Mouse (Mus musculus): ENCODE measurements around the gene Tpsg1. TPM values are rescaled to one million over a fixed set of nuclear protein-coding genes. Genes with fewer than 3 reads are reported as not detected.

Gene Tpsg1
- total RNA-seq, 2 experiments from 2014 or later = not detected

DNA sequence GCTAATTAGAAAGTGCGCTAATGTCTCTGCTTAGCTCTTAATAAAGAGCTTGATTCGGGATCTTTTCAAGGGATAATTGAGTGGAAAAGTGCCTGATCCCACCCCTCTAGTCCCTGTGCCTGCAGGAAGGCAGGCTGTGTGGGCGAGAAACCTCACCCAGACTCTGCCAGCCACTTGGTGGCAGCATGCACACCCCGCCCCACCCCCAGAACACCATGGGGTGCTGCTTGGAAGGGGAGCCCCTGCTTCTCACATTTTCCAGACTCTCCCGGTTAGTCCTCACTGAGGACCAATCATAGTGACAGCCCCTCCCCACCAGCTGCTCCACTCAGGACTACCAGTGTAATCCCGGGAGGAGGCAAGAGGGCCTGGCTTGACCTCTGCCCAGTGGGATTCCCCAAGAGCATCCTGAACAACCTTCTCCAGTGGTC is 37.0 kb downstream of the Tpsg1 start:
- no peak for DNase-seq

DNA sequence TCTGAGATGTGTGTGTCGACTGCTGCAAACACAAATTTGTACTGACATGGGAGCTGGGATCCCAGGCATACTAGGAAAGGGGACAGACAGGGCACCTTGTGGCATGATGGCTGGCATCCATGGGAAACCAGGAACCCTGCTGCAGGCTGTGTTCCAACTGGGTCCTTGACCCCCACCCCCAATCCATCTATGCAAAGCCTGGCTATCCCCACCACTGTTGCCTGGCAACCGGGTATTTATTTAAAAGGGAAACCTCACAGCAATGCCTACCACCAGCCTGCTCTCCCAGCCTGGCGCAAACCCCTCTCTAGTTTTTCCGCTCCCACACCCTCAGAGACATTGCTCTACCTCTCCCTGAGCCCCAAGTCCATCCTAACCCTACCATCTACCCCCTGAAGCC is 38.3 kb downstream of the Tpsg1 start:
- intact Hi-C loops (cut with DNase I) = loop anchor here (5.0 kb wide), 1 partner anchor 35 kb away; no protein-coding TSS in a partner anchor
- no peak for DNase-seq

More for the DNA sequence above, 37.0 kb downstream of the Tpsg1 start:
- intact Hi-C loops (cut with DNase I) = loop anchor here (5.0 kb wide), 1 partner anchor 36 kb away; no protein-coding TSS in a partner anchor

DNA sequence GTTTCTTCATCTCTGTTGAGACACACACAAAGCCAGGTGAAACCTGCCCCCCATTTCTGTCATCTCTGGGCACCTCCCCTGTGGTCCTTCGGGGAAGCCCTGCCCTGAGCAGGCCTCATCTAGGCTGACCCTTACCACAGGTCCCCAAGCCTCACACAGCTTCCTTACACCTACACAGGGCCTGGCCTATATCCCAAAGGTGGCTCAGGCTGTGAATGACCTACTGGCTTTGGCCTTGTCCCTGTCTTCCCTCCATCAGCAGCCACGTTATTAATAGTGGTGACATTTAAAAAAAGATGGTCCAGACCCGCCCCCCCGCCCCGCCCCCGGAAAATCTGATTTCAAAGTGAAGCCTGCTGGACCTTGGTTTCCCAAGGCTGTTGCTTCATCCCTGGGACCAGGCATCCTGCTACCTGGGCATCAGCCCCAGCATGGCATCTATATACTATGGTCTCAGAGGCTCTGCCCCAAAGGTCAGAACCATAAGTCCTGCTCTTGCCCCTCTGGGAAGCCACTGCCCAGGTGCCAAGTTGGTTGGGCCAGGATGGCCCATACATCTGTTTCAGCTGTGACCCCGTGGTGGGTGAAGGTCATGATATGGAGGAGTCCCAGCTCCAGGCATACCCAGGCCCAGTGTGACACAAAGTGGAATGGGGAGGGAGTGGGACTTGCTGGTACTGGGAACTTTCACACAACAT is 39.4 kb downstream of the Tpsg1 start:
- intact Hi-C loops (cut with DNase I) = loop anchor here (5.0 kb wide), 1 partner anchor 34 kb away; no protein-coding TSS in a partner anchor

DNA sequence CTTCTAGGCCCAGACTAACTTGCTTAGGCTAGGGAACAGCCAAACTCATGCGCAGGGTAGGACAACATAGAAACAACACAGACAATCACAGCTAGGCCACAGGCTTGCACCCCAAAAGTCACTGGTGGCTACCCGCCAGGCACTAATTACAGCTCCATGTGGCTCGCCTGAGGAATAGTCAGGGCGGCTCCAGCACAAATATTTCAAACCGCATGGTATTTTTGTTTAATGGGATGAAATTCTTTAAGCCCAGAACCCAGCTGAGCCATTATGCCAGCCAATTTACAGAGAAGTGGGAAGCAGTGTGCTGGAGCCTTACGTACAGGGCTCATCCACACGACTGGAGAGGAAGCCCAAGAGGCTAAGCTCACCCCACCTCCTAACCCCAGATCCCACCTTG is 40.5 kb downstream of the Tpsg1 start:
- intact Hi-C loops (cut with DNase I) = loop anchor here (5.0 kb wide), 1 partner anchor 33 kb away; no protein-coding TSS in a partner anchor
- DNase-seq = no peak

More for the DNA sequence above, 39.4 kb downstream of the Tpsg1 start:
- DNase-seq = no peak

DNA sequence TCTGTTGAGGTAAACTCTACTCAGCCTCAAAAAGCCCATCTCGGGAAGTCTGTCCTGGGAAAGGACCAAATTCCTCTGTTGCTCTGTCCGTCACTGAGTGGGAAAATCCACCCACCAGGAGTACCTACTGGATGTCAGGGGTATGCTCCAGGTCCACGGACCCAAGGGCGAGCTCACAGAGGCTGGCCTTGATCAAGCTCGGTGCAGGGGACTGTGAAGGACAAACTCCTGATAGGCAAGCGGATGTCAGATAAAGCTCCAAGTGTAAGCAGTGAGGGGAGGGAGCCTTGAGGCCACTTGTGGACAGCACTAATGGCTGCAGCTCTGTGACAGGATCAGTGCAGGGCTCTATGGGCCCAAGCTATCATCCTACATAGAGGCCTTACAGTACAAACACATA is 41.1 kb downstream of the Tpsg1 start:
- no peak for DNase-seq
- intact Hi-C loops (cut with DNase I) = no loop called here

DNA sequence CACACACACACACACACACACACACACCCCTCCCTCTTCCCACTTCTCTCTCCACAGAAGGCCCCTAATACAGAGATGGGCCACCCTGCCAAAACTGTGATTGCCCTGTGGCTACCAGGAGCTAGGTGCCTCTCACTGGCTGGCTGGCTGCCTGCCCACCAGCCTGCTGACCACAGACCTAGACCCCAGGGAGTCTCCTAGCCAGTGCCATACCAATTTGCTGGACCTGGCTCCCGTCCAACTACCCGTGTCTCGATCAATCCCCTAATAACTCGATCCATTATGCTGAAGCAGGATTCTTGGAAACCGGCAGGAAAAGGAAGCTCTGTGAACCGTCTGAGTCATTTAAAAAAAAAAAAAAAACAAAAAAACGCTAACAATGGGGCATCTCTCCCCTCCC is 41.7 kb downstream of the Tpsg1 start:
- DNase-seq = peak; percentile 63
- intact Hi-C loops (cut with DNase I) = no loop called here

DNA sequence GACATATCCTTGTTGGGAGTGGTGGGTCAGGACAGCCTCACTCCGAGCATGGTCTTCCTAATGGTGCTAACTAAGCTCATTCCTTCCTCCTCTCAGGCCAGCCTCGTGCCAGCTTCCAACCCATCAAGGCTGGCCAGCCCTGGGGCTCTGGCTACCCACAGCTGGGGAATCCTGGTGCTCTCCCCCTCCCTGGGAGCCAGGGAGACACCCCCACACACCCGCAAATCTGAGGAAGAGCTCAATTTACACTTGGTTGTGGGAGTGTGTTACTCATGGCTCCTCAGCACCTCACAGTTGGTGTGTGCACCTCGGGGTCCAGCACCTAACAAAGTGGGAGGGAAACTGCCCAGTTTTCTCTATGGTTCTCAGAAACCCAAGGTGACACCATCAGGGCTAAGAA is 42.2 kb downstream of the Tpsg1 start:
- no peak for DNase-seq
- intact Hi-C loops (cut with DNase I) = no loop called here

DNA sequence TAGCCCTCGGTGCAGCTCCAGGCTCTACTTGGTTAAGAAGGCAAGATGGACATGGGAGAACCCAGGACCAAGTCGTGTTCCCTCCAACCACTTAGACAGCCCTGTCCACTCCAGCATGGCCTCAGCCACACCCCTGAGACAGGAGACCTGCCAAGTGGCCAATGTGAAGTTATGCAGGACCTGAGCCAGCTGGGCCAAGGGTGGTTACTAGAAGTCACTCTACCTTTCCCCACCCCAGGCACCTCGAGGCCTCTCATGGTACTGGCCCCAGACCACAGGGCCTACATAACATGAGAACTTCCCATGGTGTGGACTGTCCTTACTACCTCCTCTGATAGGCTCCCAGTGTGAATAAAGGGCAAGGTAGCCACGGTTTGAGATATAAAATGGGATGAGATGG is 45.1 kb downstream of the Tpsg1 start:
- DNase-seq = no peak

DNA sequence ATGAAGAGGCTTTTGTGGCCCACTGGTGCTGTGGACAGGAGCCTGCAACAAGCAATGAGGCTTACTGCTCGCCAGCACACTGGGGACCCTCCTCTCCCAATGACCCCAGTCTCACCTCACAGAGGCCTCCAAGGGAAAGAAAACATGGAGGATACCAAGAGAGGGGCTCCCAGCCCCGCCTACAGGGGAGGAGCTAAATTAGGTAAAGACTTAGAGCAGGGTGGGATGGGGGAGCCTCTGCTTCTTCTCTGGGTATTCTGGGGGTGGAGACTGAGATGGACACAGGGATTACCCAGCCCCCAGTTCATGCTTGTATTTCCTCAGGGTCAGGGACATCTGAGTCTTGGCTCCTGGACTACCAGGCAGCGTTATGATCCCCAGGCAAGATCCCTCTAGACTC is 45.8 kb downstream of the Tpsg1 start:
- intact Hi-C loops (cut with DNase I) = no loop called here
- no peak for DNase-seq

More for the DNA sequence above, 45.1 kb downstream of the Tpsg1 start:
- intact Hi-C loops (cut with DNase I) = no loop called here

DNA sequence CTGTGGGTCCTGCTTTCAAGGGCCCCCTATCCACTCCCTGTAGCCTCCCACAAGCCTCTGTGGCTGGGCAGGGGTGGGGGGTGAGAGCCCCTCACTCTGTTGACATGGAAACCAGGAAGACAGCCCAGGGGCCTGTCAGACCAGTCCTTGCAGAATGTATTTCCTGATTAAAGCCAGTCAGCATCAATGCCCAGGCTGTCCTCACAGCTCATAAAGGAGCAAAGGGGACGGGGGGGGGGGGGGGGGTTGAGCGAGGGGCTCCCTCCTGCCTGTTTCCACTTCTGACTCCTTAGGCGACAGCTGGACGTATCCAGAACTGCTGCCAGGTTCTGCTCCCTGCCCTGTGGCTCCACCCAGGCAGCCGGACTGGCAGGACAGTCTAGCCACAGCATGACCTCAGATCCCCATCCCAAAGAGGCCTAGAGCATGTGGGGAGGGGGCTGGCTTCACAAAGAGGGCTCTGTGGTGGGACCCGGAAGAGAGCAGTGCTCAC is 46.4 kb downstream of the Tpsg1 start:
- intact Hi-C loops (cut with DNase I) = no loop called here
- peak; percentile 58 for DNase-seq

DNA sequence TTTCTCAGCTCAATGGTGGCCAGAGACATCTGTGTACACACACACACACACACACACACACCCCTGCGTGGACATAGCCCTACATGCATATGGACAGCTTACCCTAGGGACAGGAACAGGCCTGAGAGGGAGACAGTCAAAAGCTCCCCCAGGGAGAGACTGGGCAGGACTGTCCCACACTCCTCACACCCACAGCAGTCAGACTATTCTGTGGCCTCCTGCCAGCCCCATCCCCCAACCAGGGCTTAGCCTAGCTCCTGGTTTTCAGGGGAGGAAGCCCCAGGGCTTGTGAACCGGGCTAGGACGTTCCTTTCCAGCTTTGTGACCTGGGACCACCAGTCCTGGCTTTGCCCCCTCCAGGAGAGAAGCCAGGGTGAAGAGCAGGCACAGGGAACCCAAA is 47.1 kb downstream of the Tpsg1 start:
- intact Hi-C loops (cut with DNase I) = no loop called here
- DNase-seq = peak; percentile 65

DNA sequence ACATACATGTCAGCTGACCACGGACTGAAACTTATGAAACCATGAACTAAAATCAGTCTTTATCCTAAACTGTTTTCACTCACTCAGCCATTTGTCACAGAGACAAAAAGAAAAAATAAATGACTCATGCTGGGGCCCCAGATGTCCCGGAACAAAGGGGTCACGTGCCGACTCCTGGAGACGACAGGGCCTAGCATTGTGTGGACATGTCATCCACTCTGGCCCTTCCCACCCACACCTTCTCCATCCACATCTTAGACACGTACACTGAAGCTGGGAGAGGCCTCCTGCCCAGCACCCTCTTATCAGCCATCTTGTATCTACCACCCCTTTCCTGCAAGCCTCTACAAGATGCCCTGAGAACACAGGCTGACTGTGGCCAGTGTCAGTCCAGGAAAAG is 48.9 kb downstream of the Tpsg1 start:
- no peak for DNase-seq
- intact Hi-C loops (cut with DNase I) = no loop called here

DNA sequence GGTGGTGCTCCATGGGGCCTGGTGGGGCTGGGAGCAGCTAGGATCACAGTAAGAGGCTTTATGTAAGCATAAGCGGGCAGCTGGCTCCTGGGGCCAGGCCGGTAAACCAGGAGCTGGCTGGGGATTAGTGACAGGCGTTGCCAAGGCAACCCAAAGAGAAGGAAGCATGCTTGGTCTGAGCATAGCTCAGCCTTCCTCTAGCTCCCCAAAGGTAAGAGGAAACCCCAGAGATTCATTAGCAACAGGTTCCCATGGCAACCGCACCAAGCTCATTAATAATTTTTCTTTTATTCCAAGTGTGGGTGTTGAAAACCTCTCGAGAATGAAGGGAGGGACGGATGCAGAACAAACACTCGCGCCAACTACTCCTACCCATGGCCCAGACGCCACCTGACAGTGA is 49.9 kb downstream of the Tpsg1 start:
- intact Hi-C loops (cut with DNase I) = no loop called here
- DNase-seq = no peak

DNA sequence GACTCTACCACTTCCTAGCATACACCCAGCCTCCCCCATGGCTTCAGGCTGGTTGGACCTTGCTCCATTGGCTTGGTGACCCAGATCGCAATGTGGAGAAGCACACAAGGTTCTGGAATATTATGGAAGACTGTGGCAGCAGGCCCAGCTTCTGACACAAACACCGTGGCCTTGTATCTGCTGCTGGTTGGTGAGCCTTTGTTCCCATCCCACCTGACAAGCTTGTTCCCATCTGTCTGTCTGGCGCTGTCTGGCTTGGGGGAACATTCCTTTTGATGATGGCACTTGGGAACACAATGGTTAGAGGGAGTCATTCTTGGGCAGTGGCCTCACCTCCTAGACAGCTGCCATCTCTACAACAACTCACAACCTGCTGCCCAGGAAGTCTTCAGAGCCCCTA is 51.9 kb downstream of the Tpsg1 start:
- DNase-seq = no peak
- intact Hi-C loops (cut with DNase I) = no loop called here

Other genes starting within 250 kb of the Tpsg1 start
- under 1 TPM; 0.32 to 0.34 TPM for gene Ptx4, start 248.5 kb upstream of the Tpsg1 start, total RNA-seq (2021)
- 10 to 100 TPM; 40.9 to 42.5 TPM for gene Clcn7, start 235.9 kb upstream of the Tpsg1 start, total RNA-seq (2021)
- under 1 TPM in 1 of 2 experiments, not detected in 1; 0.16 TPM for gene Ccdc154, start 206.8 kb upstream of the Tpsg1 start, total RNA-seq (2021)
- not detected for gene Gm38655, start 193.8 kb upstream of the Tpsg1 start, total RNA-seq (2021)
- 10 to 100 TPM; 16.8 to 18.6 TPM for gene BC003965, start 184.7 kb upstream of the Tpsg1 start, total RNA-seq (2021)
- gene Unkl, start 180.9 kb upstream of the Tpsg1 start, total RNA-seq (2021) = 10 to 100 TPM; 23.5 to 26.9 TPM
- gene Gnptg, start 129.1 kb upstream of the Tpsg1 start, total RNA-seq (2021) = 10 to 100 TPM; 54.6 to 56.0 TPM
- 10 to 100 TPM; 29.7 to 33.8 TPM for gene Tsr3, start 129.1 kb upstream of the Tpsg1 start, total RNA-seq (2021)
- 10 to 100 TPM in 1 of 2 experiments, 1 to 10 TPM in 1; 5.2 to 24.2 TPM for gene Baiap3, start 112.9 kb upstream of the Tpsg1 start, total RNA-seq (2021)
- 100 to 1,000 TPM; 297 to 302 TPM for gene Ube2i, start 94.7 kb upstream of the Tpsg1 start, total RNA-seq (2021)
- gene Prss34, start 70.9 kb upstream of the Tpsg1 start, total RNA-seq (2021) = 1 to 10 TPM; 1.2 to 1.3 TPM
- not detected for gene Prss28, start 60.6 kb upstream of the Tpsg1 start, total RNA-seq (2021)
- gene Prss29, start 50.6 kb upstream of the Tpsg1 start, total RNA-seq (2021) = not detected
- 1 to 10 TPM in 1 of 2 experiments, under 1 TPM in 1; 0.62 to 2.5 TPM for gene Tpsab1, start 23.7 kb upstream of the Tpsg1 start, total RNA-seq (2021)
- 10 to 100 TPM in 1 of 2 experiments, 1 to 10 TPM in 1; 8.1 to 16.4 TPM for gene Tpsb2, start 3.0 kb upstream of the Tpsg1 start, total RNA-seq (2021)
- gene Cacna1h, start 64.5 kb downstream of the Tpsg1 start, total RNA-seq (2021) = 100 to 1,000 TPM in 1 of 2 experiments, 10 to 100 TPM in 1; 96.9 to 103 TPM
- 1 to 10 TPM in 1 of 2 experiments, under 1 TPM in 1; 0.70 to 1.6 TPM for gene Tekt4, start 85.3 kb downstream of the Tpsg1 start, total RNA-seq (2021)
- under 1 TPM; 0.58 to 0.72 TPM for gene Sstr5, start 128.0 kb downstream of the Tpsg1 start, total RNA-seq (2021)
- gene Sox8, start 201.4 kb downstream of the Tpsg1 start, total RNA-seq (2021) = 10 to 100 TPM; 29.9 to 38.1 TPM
- gene Lmf1, start 209.8 kb downstream of the Tpsg1 start, total RNA-seq (2021) = 10 to 100 TPM; 19.4 to 21.5 TPM

Data from left cerebral cortex, postnatal 4 days (tissue).